Comparison of ENCODE assay signal across 13 mouse cellular contexts in the genomic region with DNA sequence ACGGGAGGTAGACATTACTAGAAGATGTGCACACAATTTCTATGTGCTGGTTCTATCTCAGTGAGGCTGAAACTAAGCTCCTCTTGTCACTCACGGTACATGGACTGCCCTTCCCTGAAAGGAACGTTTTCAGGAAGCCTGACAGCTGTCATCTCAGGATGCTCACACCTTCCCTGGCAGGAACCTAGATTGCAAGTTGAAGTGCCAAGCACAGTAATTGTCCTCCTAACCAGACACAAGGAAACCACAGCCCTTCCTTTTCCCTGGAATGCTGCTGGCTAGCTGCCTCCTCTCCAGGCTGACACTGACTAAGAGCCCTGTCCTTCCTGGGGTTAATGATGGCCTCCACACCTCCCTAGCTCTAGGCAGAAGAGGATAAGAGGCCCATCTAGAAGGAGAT. TPM values are rescaled to one million over a fixed set of nuclear protein-coding genes. Genes with fewer than 3 reads are reported as not detected.
DNase-seq lines count a peak whose midpoint lies in the region; ATAC-seq lines count a peak whose summit lies in the region.
"Had no signal": no experiment of that assay in that cellular context is flagged by ENCODE, and none has a peak within 500 bp of the region (broad histone marks: within the 10 kb centered on the region; RNA-seq: fewer than 3 reads in every experiment).

No protein-coding gene starts in this region.

- no peak overlapping the region for H3K4me2 ChIP-seq in heart, embryonic 11.5 days
- no peak overlapping the region for H3K4me2 ChIP-seq in hindbrain, embryonic 16.5 days (ENCODE audit: low read length)
- H3K4me2 ChIP-seq: heart, embryonic 15.5 days; midbrain, embryonic 12.5 days; stomach, embryonic 15.5 days had no signal

- no peak for ATAC-seq in heart, embryonic 11.5 days (replicated peaks; ENCODE audit: insufficient number of reproducible peaks, low FRiP score, low TSS enrichment)
- ATAC-seq in hindbrain, embryonic 16.5 days, result no peak

- DNase-seq in heart, adult 18-20 months, result peak; percentile 32 to 77
- DNase-seq in heart, adult 8-10 months (ENCODE audit: low spot score), result peak; percentile 48
- peak; percentile 31 to 64 for DNase-seq in kidney, adult 8-10 months
- peak; percentile 67 for DNase-seq in lung, postnatal 10 days
- DNase-seq in layer of hippocampus, adult 9-11 months, result no peak
- DNase-seq: left cerebral cortex, postnatal 4 days; thymus, postnatal 36 days had no signal

- no peaks in the 10 kb centered on the region for H3K36me3 ChIP-seq in heart, embryonic 11.5 days (ENCODE audit: control insufficient read depth, insufficient read depth, low read length)
- H3K36me3 ChIP-seq in hindbrain, embryonic 16.5 days (ENCODE audit: control insufficient read depth, insufficient read depth, low read length), result no peaks in the 10 kb centered on the region
- H3K36me3 ChIP-seq: heart, embryonic 15.5 days; midbrain, embryonic 12.5 days; stomach, embryonic 15.5 days had no signal

- no peak overlapping the region for H3K9ac ChIP-seq in heart, embryonic 11.5 days (ENCODE audit: low read depth, low read length)
- no peak overlapping the region for H3K9ac ChIP-seq in hindbrain, embryonic 16.5 days (ENCODE audit: low read depth, low read length)
- H3K9ac ChIP-seq: heart, embryonic 15.5 days; liver, embryonic 14.5 days; midbrain, embryonic 12.5 days; stomach, embryonic 15.5 days had no signal

- no peaks in the 10 kb centered on the region for H3K9me3 ChIP-seq in heart, embryonic 11.5 days (replicated peaks; ENCODE audit: control insufficient read depth, low read length)
- H3K9me3 ChIP-seq in hindbrain, embryonic 16.5 days (ENCODE audit: control insufficient read depth, low read length), result no peaks in the 10 kb centered on the region
- H3K9me3 ChIP-seq: heart, embryonic 15.5 days; midbrain, embryonic 12.5 days; stomach, embryonic 15.5 days had no signal

- 31% methylated on average over 3 of the region's 3 CpGs for WGBS in heart, embryonic 11.5 days (ENCODE audit: insufficient replicate concordance)
- 77% methylated on average over 3 of the region's 3 CpGs for WGBS in hindbrain, embryonic 16.5 days

- no peaks in the 10 kb centered on the region for H3K27me3 ChIP-seq in heart, embryonic 11.5 days (ENCODE audit: control insufficient read depth, insufficient read depth, low read length)
- no peaks in the 10 kb centered on the region for H3K27me3 ChIP-seq in hindbrain, embryonic 16.5 days (replicated peaks; ENCODE audit: control insufficient read depth, insufficient read depth, low read length)
- H3K27me3 ChIP-seq: heart, embryonic 15.5 days; midbrain, embryonic 12.5 days; stomach, embryonic 15.5 days had no signal

- H3K4me3 ChIP-seq in heart, embryonic 11.5 days (ENCODE audit: low read depth, low read length), result no peak overlapping the region
- H3K4me3 ChIP-seq in hindbrain, embryonic 16.5 days (ENCODE audit: low read length), result no peak overlapping the region
- H3K4me3 ChIP-seq: heart, embryonic 15.5 days; midbrain, embryonic 12.5 days; stomach, embryonic 15.5 days had no signal

- H3K27ac ChIP-seq in heart, embryonic 11.5 days (ENCODE audit: low read depth, low read length), result no peak overlapping the region
- H3K27ac ChIP-seq in hindbrain, embryonic 16.5 days (ENCODE audit: low read depth, low read length), result no peak overlapping the region
- H3K27ac ChIP-seq: heart, embryonic 15.5 days; liver, embryonic 14.5 days; midbrain, embryonic 12.5 days; stomach, embryonic 15.5 days had no signal

- peaks cover 16% of the 10 kb centered on the region for H3K4me1 ChIP-seq in heart, embryonic 11.5 days (ENCODE audit: control insufficient read depth, insufficient read depth, low read length)
- no peaks in the 10 kb centered on the region for H3K4me1 ChIP-seq in hindbrain, embryonic 16.5 days (ENCODE audit: control insufficient read depth, insufficient read depth, low read depth, low read length)
- H3K4me1 ChIP-seq: midbrain, embryonic 12.5 days; stomach, embryonic 15.5 days had no signal

RNA-seq across cellular contexts. Expression of a gene that starts 21.7 kb away (rescaled TPM):
- total RNA-seq in heart, adult 18-20 months (2021), result 10 to 100 TPM; 33.6 to 35.0 TPM
- 36.7 and 37.5 TPM in 2 replicates for polyA plus RNA-seq in heart, embryonic 11.5 days (2014; fragmentation: Nextera tagmentation; extraction: Ambion mirVana)
- total RNA-seq in heart, adult 8-10 months (2022), result 10 to 100 TPM; 32.8 to 38.7 (median 36.6) TPM
- 10.3 and 13.4 TPM in 2 replicates for polyA plus RNA-seq in hindbrain, embryonic 16.5 days (2015; fragmentation: Nextera tagmentation; extraction: Ambion mirVana)
